Mouse (Mus musculus) A20 (cell line): ENCODE data around the gene Kpna6.
A peak's percentile ranks its signal among the peaks of the same experiment; 100 is the strongest.

Experiments
- DNase-seq: peaks from one replicate; pipeline ENCODE4 v3.0.0-alpha.2; 2011; ENCODE audit warnings: low read depth, low spot score

The Kpna6 gene

GRCm38 (mm10) chr4:129648656-129649055 lies 23.9 kb downstream of the Kpna6 start:
- DNase-seq, result no peak

DNA sequence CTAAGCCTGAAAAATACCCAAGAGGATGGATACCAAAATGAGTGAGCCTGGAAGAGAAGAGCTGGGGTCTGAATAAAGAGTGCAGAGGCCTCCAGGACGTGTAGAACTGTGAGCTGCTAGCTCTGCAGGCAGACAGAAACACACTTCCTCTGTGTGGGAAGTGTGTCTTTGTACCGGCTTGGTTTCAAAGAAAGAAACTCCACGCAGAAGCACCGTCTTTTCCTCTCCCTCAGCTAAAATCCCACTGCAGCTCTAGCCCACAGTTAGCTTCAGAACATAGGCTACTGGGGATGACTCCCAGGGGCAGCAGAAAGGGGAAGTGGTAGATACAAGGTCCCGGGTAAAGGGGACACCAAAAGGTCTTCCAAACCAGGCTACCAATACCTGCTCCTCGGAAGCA lies 27.4 kb downstream of the Kpna6 start:
- DNase-seq, result no peak

GRCm38 (mm10) chr4:129641756-129642155 lies 30.8 kb downstream of the Kpna6 start:
- no peak for DNase-seq

DNA sequence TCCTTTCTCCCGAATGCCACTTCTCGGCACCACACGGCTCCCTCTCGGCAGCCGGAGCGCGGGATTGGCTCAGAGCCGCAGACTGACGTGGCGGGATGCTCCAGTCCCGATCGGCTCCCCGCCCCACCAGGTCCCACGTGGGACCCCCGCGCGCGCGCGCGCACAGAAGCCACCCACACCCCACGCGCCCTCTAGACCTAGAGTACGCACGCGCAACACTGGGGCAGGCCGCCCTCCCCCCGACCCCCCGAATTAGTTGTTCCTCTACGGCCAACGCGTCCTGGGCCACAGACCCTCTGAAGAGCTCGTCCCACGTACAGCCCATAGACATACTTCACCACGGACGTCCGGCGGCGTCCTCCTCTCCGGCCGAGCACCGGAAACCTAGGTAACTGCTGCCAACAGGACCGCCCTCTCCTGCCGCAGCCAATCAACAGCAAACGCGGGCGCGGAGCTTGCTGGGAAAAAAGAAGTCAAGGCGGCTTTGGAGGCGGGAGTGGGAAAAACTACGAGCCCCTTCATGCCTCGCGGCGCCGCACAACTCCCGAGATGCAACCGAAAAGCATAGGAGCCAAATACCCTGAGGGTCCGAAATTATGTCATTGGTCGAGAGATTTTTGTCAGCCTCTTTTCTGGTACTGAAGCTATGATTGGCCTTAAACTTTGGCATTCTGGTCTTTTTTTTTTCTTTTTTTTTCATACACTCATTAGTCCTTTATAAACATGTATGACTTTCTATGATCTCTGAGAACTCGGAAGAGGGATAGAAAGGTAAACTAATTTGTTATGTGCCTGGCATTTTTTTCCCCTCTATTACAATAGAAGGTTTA lies 31.7 kb downstream of the Kpna6 start, which contains the start of gene Txlna:
Gene Txlna (minus strand): TSS at position 428 of the 830 bp plus-strand sequence.
- DNase-seq, result peak; percentile 99

GRCm38 (mm10) chr4:129640101-129640637 lies 32.4 kb downstream of the Kpna6 start:
- DNase-seq, result no peak

DNA sequence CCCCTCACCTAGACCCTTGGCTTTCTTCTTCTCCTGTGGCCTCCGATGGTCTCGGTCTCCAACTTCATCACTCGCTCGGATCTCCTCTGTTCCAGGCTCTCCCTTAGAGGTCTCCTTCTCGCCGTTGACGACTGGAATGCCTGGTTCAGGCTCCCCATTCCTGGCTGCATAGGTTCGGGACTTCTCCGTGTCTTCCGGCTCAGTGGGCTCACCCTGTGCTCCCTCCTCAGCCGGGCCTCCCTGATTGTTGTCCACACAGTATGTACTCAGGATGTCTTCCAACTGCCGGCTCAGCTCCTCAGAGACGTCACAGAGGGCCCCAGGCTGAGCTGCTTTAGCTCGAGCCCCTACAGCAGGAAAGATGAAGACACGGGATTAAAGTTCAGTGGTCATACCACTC lies 33.3 kb downstream of the Kpna6 start:
- DNase-seq, result no peak

DNA sequence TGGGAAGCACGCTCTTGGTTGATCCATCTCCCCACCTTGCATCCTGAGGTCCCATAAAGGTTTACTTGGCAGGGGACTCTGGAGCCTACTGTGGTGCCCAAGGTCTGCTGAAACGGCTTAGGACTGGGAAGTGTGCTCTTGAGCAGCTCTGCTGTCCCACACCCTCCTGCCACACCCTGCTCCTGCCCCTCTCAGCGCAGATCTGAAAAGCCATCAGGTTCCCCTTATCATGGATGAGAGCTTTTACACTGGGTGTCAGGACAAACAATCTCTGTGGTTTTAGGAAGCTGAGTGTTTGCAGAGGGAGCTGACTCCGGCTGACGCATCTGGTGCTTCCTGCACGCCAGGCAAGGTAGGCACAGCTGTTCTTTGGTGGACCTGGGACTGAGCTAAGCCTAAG lies 38.7 kb downstream of the Kpna6 start:
- DNase-seq, result no peak

DNA sequence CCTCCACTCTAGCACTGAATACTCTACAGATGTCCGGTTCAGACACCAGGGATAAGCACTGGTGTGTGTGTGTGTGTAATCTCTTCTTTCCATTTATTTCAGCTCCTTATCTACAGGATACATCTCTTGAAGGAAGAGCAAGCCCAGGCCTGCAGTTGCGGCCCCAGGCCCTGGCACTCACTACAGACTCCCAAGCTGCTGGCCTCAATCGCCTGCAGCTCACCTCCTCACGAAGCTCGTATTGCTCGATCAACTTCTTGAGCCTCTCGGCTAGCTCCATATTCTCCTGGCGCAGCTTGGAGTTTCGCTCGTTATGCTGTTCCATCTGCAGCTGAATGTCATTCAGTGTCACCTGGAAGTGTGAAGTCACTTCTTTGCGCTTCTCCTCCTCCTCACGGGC lies 40.7 kb downstream of the Kpna6 start:
- DNase-seq, result no peak

DNA sequence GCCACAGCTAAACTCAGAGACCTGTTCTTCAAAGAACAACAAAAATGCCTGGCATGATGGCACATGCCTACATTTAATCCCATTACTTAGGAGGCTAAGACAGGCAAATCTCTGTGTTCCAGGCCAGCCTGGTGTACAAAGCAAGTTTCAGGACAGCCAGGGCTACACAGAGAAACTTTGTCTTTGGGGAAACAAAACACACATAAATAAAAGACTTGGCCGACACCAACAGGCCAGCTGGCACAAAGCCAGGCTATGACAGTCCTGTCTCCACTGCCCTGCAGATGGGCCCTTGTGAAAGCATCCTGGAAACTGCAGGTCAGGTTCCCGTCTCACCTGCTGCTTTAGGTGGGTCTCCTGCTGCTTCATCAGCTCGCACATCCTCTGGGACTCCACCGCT lies 41.6 kb downstream of the Kpna6 start:
- no peak for DNase-seq

GRCm38 (mm10) chr4:129626035-129626434 lies 46.5 kb downstream of the Kpna6 start:
- DNase-seq, result no peak

- no peak for DNase-seq
These were observed 47.1 kb downstream of the Kpna6 start for GRCm38 (mm10) chr4:129625496-129625895.

GRCm38 (mm10) chr4:129625029-129625370 lies 47.6 kb downstream of the Kpna6 start:
- DNase-seq, result peak; percentile 20

DNA sequence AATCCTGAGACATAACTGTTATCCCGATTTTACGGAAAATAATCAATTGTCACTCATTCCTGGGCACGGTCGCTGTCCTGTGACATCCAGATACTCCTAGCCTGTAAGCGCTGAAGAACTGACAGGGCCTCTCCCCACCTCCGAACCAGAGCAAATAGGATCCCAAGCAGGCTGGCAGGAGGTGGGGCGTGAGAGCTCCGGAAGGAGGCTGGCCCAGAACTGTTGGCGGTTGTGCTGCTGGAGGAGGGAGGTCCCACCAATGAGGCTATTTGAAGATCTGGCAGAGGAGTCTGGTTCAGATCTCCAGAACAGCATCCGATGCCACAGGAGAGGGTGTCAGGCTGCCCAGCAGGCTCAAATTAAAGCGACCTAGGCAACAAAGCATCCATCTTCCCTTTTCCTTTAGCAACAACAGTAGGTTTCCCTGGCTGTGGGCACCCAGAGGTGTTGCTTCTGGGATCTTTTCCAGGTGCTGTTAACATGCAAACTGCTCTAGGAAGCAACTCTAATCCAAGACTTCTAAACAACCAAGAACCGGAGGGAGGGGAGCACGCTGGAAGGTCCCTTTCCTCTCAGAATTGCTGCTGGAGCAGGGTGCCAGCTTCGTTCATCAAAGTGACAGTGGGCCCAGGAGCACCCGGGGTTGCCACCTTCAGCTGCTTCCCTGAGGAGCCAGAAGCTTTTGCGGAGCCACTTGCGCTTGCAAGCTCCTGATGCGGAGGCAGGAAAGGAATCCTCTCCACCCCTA lies 48.1 kb downstream of the Kpna6 start:
- peak; percentile 79 for DNase-seq

DNA sequence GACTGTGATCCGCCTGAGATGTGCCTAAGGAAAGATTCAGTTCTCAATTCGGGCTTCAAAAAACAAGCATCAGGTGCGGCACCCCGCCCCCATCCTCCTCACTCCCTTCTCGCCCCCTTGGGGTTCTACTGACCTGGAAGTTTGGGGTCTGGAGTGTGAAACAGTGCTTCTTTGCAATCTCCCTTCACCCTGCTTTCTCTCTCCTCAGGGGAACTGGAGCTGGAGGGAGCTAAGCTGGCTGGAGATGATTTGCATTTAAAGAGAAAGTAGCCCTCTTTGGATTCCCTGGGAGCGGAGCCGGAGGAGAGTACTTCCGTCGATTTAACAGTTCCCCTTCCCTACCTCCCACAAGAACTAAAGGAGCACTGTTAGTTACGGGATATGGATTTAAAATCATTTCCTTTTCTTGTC lies 48.9 kb downstream of the Kpna6 start, which contains the start of gene Ccdc28b:
Gene Ccdc28b (minus strand): TSS at position 267 of the 411 bp plus-strand sequence.
- no peak for DNase-seq

- no peak for DNase-seq
These were observed 49.6 kb downstream of the Kpna6 start for GRCm38 (mm10) chr4:129622803-129623535.

DNA sequence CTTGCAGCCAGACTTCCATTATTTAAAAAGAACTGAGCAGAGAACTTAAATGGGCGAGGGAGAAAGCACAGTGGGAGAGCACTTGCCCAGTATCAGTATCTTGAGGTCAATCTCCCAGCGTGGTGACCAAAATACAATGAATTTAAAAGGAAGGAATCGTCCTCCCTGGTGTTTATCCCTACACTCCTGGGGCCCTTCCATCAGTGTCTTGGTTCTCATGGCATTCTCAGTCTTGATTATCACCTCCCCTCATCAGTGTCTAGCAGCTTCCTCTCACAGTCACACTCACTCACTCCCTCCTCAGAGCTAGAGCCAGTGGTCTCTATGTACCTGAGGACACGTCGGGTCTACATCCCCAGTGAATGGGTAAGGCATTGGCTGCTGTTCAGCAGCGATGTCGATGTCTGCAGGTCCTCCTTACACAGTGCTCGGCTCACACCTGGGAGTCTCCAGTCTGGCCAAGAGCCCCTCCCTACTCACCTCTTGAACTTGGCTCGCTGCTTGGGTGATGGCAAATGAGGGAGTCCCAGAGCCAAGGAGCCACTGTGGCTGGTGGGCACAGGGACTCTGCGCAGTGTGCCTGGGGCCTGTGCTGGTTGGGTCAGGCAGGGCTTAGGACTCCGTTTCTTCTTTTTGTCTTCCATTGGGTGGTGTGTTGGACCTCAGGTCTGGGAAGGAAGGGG lies 50.3 kb downstream of the Kpna6 start:
- no peak for DNase-seq

- DNase-seq, result no peak
These were observed 51.2 kb downstream of the Kpna6 start for GRCm38 (mm10) chr4:129621283-129621841.

DNA sequence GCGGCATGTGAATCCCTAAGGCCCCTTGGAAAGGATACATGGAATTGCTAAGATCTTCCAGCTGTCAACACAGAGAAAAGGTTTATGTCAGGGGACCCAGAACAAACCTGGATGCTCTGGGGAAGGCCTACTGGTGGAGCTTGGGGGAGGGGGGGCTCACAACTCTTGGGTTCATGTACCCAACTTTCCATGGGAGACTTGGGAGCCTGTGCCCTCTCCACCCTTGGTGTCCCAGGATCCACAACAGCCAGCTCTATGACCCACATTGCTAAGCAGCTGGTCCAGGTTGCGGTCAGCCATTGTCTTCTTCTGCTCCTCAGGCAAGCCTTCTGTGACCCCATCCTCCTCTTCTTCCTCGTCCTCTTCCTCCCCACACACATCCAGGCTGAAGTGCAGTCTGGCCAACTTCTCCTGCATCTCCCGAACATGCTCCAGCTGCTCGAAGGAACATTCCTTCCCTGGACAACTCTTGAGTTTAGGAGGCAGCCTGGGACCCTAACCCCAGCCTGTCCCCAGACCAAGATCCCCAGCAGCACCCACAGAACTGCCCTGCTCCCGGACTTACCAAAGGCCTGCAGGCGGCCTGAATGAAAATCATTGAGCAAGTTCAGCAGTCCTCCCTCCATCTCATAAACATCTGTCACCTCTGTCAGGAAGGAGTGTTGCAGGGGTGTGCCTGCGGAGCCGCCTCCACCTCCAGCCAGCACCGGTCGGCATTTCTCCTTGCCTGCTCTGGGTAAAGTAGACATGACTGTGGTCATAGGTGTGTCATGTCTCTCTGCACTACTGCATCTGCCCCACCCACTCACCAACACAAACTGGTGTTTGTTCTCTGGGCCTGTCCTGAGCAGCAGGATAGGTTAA lies 51.9 kb downstream of the Kpna6 start:
- no peak for DNase-seq

GRCm38 (mm10) chr4:129618786-129619691 lies 53.5 kb downstream of the Kpna6 start, which contains the start of gene Iqcc:
TSS of gene Iqcc (minus strand) at chr4:129619099.
- DNase-seq, result peak; percentile 95
